Mouse (Mus musculus): ENCODE measurements around the gene C1qtnf2.

The C1qtnf2 gene

GRCm38 (mm10) chr11:43537074-43537473 lies 63.0 kb downstream of the C1qtnf2 start:
- DNase-seq (ENCODE audit: low spot score), result no peak

- no peak for DNase-seq (ENCODE audit: low spot score)
Observed at GRCm38 (mm10) chr11:43539863-43540262, 65.8 kb downstream of the C1qtnf2 start.
